Mouse (Mus musculus): ENCODE results near the gene Fbxl18.

- TF ChIP-seq CTCF (IDR thresholded peaks at IDR 0.05; ENCODE audit: control insufficient read depth, insufficient read depth, insufficient read length) = no peak
- no peak for TF ChIP-seq MYOD1 (IDR thresholded peaks at IDR 0.05; ENCODE audit: control insufficient read depth, insufficient read length, low read depth)
Observed at GRCm38 (mm10) chr5:142926204-142926939, 31.2 kb upstream of the Fbxl18 start.

Measured in C2C12 (cell line).